Mouse (Mus musculus): ENCODE measurements around the gene Srpk2.
"Not testable (repeated sequence)": the region's sequence is repeated elsewhere in the genome, so short reads cannot be mapped to it uniquely, and the experiment has no call there.

The Srpk2 gene

GRCm38 (mm10) chr5:23508630-23509029 lies 175.8 kb downstream of the Srpk2 start:
- no peak for DNase-seq (ENCODE audit: low read depth in 1 of 2, low spot score in 2 of 2)

- DNase-seq (ENCODE audit: low read depth in 1 of 2, low spot score in 2 of 2), result no peak
These were observed 177.2 kb downstream of the Srpk2 start for GRCm38 (mm10) chr5:23507210-23507609.

GRCm38 (mm10) chr5:23505578-23505977 lies 178.8 kb downstream of the Srpk2 start:
- no peak for DNase-seq (ENCODE audit: low read depth in 1 of 2, low spot score in 2 of 2)

GRCm38 (mm10) chr5:23502317-23502937 lies 182.0 kb downstream of the Srpk2 start:
- no peak for DNase-seq (ENCODE audit: low read depth in 1 of 2, low spot score in 2 of 2)

GRCm38 (mm10) chr5:23501582-23502316 lies 182.7 kb downstream of the Srpk2 start:
- no peak for DNase-seq (ENCODE audit: low read depth in 1 of 2, low spot score in 2 of 2)

GRCm38 (mm10) chr5:23500715-23501114 lies 183.7 kb downstream of the Srpk2 start:
- DNase-seq (ENCODE audit: low read depth in 1 of 2, low spot score in 2 of 2), result no peak

- DNase-seq (ENCODE audit: low read depth in 1 of 2, low spot score in 2 of 2), result no peak
These were observed 185.2 kb downstream of the Srpk2 start for GRCm38 (mm10) chr5:23499257-23499656.

GRCm38 (mm10) chr5:23497920-23498319 lies 186.5 kb downstream of the Srpk2 start:
- no peak for DNase-seq (ENCODE audit: low read depth in 1 of 2, low spot score in 2 of 2)

GRCm38 (mm10) chr5:23496933-23497332 lies 187.5 kb downstream of the Srpk2 start:
- no peak for DNase-seq (ENCODE audit: low read depth in 1 of 2, low spot score in 2 of 2)

- DNase-seq (ENCODE audit: low read depth in 1 of 2, low spot score in 2 of 2), result no peak
These were observed 188.0 kb downstream of the Srpk2 start for GRCm38 (mm10) chr5:23496396-23496795.

GRCm38 (mm10) chr5:23490797-23491196 lies 193.6 kb downstream of the Srpk2 start:
- DNase-seq (ENCODE audit: low read depth in 1 of 2, low spot score in 2 of 2), result no peak

GRCm38 (mm10) chr5:23489231-23489630 lies 195.2 kb downstream of the Srpk2 start:
- no peak for DNase-seq (ENCODE audit: low read depth in 1 of 2, low spot score in 2 of 2)

- no peak for DNase-seq (ENCODE audit: low read depth in 1 of 2, low spot score in 2 of 2)
These were observed 200.6 kb downstream of the Srpk2 start for GRCm38 (mm10) chr5:23483811-23484210.

GRCm38 (mm10) chr5:23473098-23473873 lies 211.1 kb downstream of the Srpk2 start:
- DNase-seq (ENCODE audit: low read depth in 1 of 2, low spot score in 2 of 2), result no peak

- DNase-seq (ENCODE audit: low read depth in 1 of 2, low spot score in 2 of 2), result no peak
These were observed 217.9 kb downstream of the Srpk2 start for GRCm38 (mm10) chr5:23466546-23466945.

GRCm38 (mm10) chr5:23464743-23465142 lies 219.7 kb downstream of the Srpk2 start:
- no peak for DNase-seq (ENCODE audit: low read depth in 1 of 2, low spot score in 2 of 2)

- no peak for DNase-seq (ENCODE audit: low read depth in 1 of 2, low spot score in 2 of 2)
These were observed 220.2 kb downstream of the Srpk2 start for GRCm38 (mm10) chr5:23464247-23464646.

GRCm38 (mm10) chr5:23461688-23462087 lies 222.7 kb downstream of the Srpk2 start:
- DNase-seq (ENCODE audit: low read depth in 1 of 2, low spot score in 2 of 2), result no peak

- DNase-seq (ENCODE audit: low read depth in 1 of 2, low spot score in 2 of 2), result not testable (repeated sequence)
These were observed 230.9 kb downstream of the Srpk2 start for GRCm38 (mm10) chr5:23453561-23453960.
